Mouse (Mus musculus) common myeloid progenitor, adult 5-6 weeks (primary cell): Measurements from ENCODE around the gene Klhdc9. TPM values are rescaled to one million over a fixed set of nuclear protein-coding genes. Genes with fewer than 3 reads are reported as not detected.
A peak's percentile ranks its signal among the peaks of the same experiment; 100 is the strongest.

Experiments
- ATAC-seq: replicated peaks from 2 replicates; pipeline ENCODE4 v1.8.0; 2016; ENCODE audit warnings: low read depth, mild to moderate bottlenecking, moderate TSS enrichment, inconsistent platforms; ENCODE audit not compliant: poor library complexity, severe bottlenecking
- total RNA-seq: library from RNA; stranded (forward); fragments of 200-1000, 187-1606 nt; gene quantifications from 2 replicates; pipeline ENCODE4 v1.2.3, GENCODE M21; 2017

Klhdc9 gene
- 1.1 and 3.9 TPM in 2 replicates for total RNA-seq

GRCm38 (mm10) chr1:171360656-171361055 lies at the start of gene Klhdc9:
Klhdc9 (minus strand) TSS chr1:171360798.
- ATAC-seq, result peak; percentile 95

GRCm38 (mm10) chr1:171410231-171410630 lies 49.6 kb upstream of the Klhdc9 start:
- ATAC-seq, result no peak

GRCm38 (mm10) chr1:171407263-171407662 lies 46.7 kb upstream of the Klhdc9 start:
- ATAC-seq, result no peak

GRCm38 (mm10) chr1:171402991-171403390 lies 42.4 kb upstream of the Klhdc9 start:
- ATAC-seq, result no peak

GRCm38 (mm10) chr1:171401821-171402220 lies 41.2 kb upstream of the Klhdc9 start:
- no peak for ATAC-seq

- peak; percentile 82 for ATAC-seq
Measured at GRCm38 (mm10) chr1:171390101-171390500, 29.5 kb upstream of the Klhdc9 start.

GRCm38 (mm10) chr1:171388376-171389102 lies 27.9 kb upstream of the Klhdc9 start, which contains the start of gene Arhgap30:
Arhgap30 (plus strand) TSS chr1:171388954.
- peak; percentile 83 for ATAC-seq

- no peak for ATAC-seq
Measured at GRCm38 (mm10) chr1:171387099-171387498, 26.5 kb upstream of the Klhdc9 start.

- no peak for ATAC-seq
Measured at GRCm38 (mm10) chr1:171385171-171385570, 24.6 kb upstream of the Klhdc9 start.

GRCm38 (mm10) chr1:171384361-171384760 lies 23.8 kb upstream of the Klhdc9 start:
- ATAC-seq, result no peak

- peak; percentile 40 for ATAC-seq
Measured at GRCm38 (mm10) chr1:171382096-171382620, 21.6 kb upstream of the Klhdc9 start.

- ATAC-seq, result peak; percentile 88
Measured at GRCm38 (mm10) chr1:171379935-171380599, 19.5 kb upstream of the Klhdc9 start.

- ATAC-seq, result no peak
Measured at GRCm38 (mm10) chr1:171378298-171378697, 17.7 kb upstream of the Klhdc9 start.

GRCm38 (mm10) chr1:171375646-171376097 lies 15.1 kb upstream of the Klhdc9 start:
- peak; percentile 42 for ATAC-seq

GRCm38 (mm10) chr1:171373946-171374345 lies 13.3 kb upstream of the Klhdc9 start:
- ATAC-seq, result no peak

GRCm38 (mm10) chr1:171372880-171373279 lies 12.3 kb upstream of the Klhdc9 start:
- ATAC-seq, result no peak

- ATAC-seq, result peak; percentile 66
Measured at GRCm38 (mm10) chr1:171369845-171370556, 9.4 kb upstream of the Klhdc9 start, which contains the start of gene Nectin4. Nectin4 (plus strand) TSS chr1:171370099.

GRCm38 (mm10) chr1:171365934-171366333 lies 5.3 kb upstream of the Klhdc9 start:
- ATAC-seq, result no peak

GRCm38 (mm10) chr1:171361106-171362103 lies 807 bp upstream of the Klhdc9 start:
- ATAC-seq, result peak; percentile 67
